Mouse (Mus musculus) midbrain, embryonic 16.5 days (tissue): ENCODE data around the gene Kif1c. TPM values are rescaled to one million over a fixed set of nuclear protein-coding genes. Genes with fewer than 3 reads are reported as not detected.

Source experiments
- ATAC-seq: fragments of 200-750 bp; cut with Nextera tagmentation; 2 replicates; pipeline ENCODE4 v1.8.0; 2017; ENCODE audit warnings: moderate TSS enrichment
- H3K27ac ChIP-seq: fragments of 300-500 bp; sonication (generic); 2 replicates; pipeline ENCODE4 v1.5.1; 2014; ENCODE audit warnings: mild to moderate bottlenecking, low read length, mixed read lengths
- H3K27me3 ChIP-seq: fragments of 300-500 bp; sonication (generic); 2 replicates; pipeline ENCODE4 v1.6.1; 2014; ENCODE audit warnings: low read depth, low read length, mixed read lengths; ENCODE audit not compliant: control insufficient read depth, insufficient read depth
- H3K36me3 ChIP-seq: fragments of 300-500 bp; sonication (generic); 2 replicates; pipeline ENCODE4 v1.6.1; 2014; ENCODE audit warnings: mild to moderate bottlenecking, low read length, moderate library complexity, mixed read lengths; ENCODE audit not compliant: control insufficient read depth, insufficient read depth
- H3K4me1 ChIP-seq: fragments of 300-500 bp; sonication (generic); 2 replicates; pipeline ENCODE4 v1.6.1; 2014; ENCODE audit warnings: mild to moderate bottlenecking, low read length, mixed read lengths; ENCODE audit not compliant: control insufficient read depth, insufficient read depth
- H3K4me2 ChIP-seq: fragments of 300-500 bp; sonication (generic); 2 replicates; pipeline ENCODE4 v1.6.1; 2014; ENCODE audit warnings: mild to moderate bottlenecking, low read length, mixed read lengths
- H3K4me3 ChIP-seq: fragments of 300-500 bp; sonication (generic); 2 replicates; pipeline ENCODE4 v1.5.1; 2014; ENCODE audit warnings: low read depth, mild to moderate bottlenecking, low read length, moderate library complexity, mixed read lengths
- H3K9ac ChIP-seq: fragments of 300-500 bp; sonication (generic); 2 replicates; pipeline ENCODE4 v1.6.1; 2014; ENCODE audit warnings: low read depth, low read length, mixed read lengths
- H3K9me3 ChIP-seq: fragments of 300-500 bp; sonication (generic); replicated peaks from 2 replicates; pipeline ENCODE4 v1.6.1; 2014; ENCODE audit warnings: mild to moderate bottlenecking, low read length, mixed read lengths; ENCODE audit not compliant: control insufficient read depth, poor library complexity, severe bottlenecking
- WGBS: fragments of 180-500 bp; shearing (Covaris S2); extraction: QIAGEN DNeasy Blood & Tissue Kit; methylation state at CpG from one replicate; pipeline ENCODE4 v1.1.7; 2014; 5-methylcytosine and 5-hydroxymethylcytosine counted together
- polyA plus RNA-seq: library from polyadenylated mRNA; unstranded; fragments of >200 nt; fragmentation: Nextera tagmentation; extraction: Ambion mirVana; gene quantifications from 2 replicates; pipeline ENCODE4 v1.2.1, GENCODE M21; 2015

The Kif1c gene
- polyA plus RNA-seq, 1 experiment from 2014 or later: 1.3 TPM

DNA sequence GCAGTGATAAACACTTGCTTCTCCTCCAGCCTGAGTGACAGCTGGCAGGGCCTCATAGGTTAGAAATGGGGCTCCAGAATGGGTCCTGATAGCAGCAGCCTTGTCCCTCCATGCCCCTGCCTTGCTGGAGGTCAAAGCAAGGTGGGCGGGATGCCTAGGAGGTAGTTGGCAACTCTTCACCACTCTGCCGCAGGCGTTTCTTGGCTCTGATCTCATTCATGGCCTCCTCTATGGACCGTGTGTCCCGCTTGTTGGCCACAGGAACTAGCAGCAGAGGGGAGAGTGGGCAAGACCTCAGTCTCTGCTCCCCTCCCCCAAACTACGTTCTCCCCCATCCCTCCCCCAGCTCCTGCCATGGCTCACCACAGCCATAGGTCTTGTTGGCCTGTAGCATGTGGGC is 36.4 kb upstream of the Kif1c start:
- Histone ChIP-seq H3K4me1 (peaks cover 10% of the 10 kb centered on the region), H3K9ac (no peak overlapping the region), H3K4me2 (no peak overlapping the region), H3K4me3 (no peak overlapping the region), H3K9me3 (no peaks in the 10 kb centered on the region), H3K27ac (no peak overlapping the region), H3K36me3 (peaks cover 11% of the 10 kb centered on the region), H3K27me3 (no peaks in the 10 kb centered on the region)
- 92% methylated on average over 6 of the region's 6 CpGs for WGBS
- ATAC-seq: no peak

DNA sequence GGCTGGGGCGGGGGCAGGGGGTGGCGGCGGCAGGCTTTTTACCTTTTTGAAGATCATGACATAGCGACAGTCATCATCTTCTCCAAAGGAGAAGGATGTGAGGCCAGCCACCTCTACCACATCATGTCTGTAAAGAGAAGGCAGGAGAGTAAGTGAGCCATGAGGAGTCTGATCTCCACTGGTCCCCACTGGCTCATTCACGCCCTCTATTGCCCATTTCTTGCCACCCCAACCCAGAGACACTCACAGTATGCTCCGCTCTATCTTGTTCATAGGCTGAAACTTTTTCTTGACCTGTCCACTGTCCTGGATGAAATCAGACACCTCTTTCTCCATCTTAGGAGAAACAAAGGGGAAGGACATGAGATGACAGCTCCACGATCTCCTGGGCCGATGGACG is 35.6 kb upstream of the Kif1c start:
- no peak overlapping the region for H3K27ac ChIP-seq
- H3K36me3 ChIP-seq: peaks cover 11% of the 10 kb centered on the region
- H3K4me3 ChIP-seq: no peak overlapping the region
- WGBS: 94% methylated on average over 9 of the region's 9 CpGs
- no peaks in the 10 kb centered on the region for H3K9me3 ChIP-seq
- no peak for ATAC-seq
- H3K9ac ChIP-seq: no peak overlapping the region
- no peak overlapping the region for H3K4me2 ChIP-seq
- no peaks in the 10 kb centered on the region for H3K27me3 ChIP-seq
- peaks cover 10% of the 10 kb centered on the region for H3K4me1 ChIP-seq

DNA sequence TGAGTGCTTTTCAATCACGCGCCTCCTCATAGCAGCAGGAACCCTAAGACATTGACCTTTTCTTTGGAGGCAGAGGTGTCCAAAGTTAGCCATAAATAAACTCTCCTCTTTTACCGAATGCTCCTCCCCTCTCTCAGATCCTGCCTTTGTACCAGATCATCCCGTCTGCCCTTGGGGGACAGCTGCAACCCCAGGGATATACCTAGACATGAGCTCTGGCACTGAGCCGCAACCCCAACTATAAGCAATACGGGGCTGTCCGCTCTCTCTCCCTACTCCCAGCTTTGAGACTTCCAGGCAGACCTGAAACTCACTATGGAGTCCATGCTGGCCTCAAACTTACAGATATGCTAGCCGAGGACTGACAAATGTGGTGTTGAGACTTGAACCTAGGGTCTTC is 33.7 kb upstream of the Kif1c start:
- Histone ChIP-seq H3K9ac (no peak overlapping the region), H3K27me3 (no peaks in the 10 kb centered on the region), H3K4me1 (peaks cover 22% of the 10 kb centered on the region), H3K4me3 (no peak overlapping the region), H3K36me3 (peaks cover 11% of the 10 kb centered on the region), H3K9me3 (no peaks in the 10 kb centered on the region), H3K27ac (no peak overlapping the region), H3K4me2 (no peak overlapping the region)
- 97% methylated on average over 8 of the region's 8 CpGs for WGBS
- ATAC-seq: no peak

DNA sequence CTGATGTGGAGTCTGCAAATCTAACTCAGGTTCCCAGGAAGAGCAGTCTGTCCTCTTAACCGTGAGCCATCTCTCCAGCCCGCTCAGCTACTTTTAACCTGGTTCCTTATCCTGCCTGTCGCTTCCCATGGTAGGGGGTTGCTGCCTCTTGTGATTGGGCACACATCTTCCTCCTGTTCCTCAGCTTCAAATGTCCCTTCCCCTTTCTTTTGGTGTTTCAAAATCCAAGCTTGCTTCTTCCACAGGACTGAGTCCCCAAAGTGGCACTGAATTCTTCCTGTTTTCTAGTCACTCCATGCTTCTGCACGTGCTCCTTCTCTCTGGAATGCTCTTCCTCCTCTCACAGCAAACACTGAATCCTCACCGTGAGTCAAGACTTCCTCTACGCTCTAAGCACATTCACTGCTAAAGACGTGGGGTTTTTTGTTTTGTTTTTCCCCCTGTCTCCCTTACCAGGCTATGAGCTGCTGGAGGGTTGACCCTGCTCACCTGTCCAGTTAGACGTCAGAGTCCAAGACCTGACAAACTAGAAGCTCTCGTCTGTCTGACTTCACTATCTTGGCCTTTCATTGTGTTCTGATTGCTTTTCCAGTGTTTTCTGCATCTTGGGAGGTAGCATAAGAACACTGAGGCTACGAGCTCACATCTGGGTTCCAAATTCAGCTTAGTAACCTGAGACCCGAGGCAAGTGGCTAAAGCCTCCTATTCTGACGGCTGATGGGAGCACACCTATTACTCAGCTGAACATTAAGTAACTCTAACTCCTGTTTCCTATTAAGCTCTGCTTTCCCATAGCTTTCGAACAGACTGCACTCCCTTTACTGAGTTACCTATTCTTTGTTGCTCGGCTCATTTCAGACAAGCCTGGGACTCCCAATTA is 32.8 kb upstream of the Kif1c start:
- H3K4me1 ChIP-seq: peaks cover 22% of the 10 kb centered on the region
- H3K27ac ChIP-seq: peak overlapping the region; percentile 97
- H3K4me2 ChIP-seq: peak overlapping the region; percentile 69
- WGBS: 77% methylated on average over 14 of the region's 14 CpGs
- H3K36me3 ChIP-seq: peaks cover 13% of the 10 kb centered on the region
- no peaks in the 10 kb centered on the region for H3K27me3 ChIP-seq
- H3K9ac ChIP-seq: no peak overlapping the region
- peak overlapping the region; percentile 57 for H3K4me3 ChIP-seq
- H3K9me3 ChIP-seq: no peaks in the 10 kb centered on the region
- ATAC-seq: no peak

DNA sequence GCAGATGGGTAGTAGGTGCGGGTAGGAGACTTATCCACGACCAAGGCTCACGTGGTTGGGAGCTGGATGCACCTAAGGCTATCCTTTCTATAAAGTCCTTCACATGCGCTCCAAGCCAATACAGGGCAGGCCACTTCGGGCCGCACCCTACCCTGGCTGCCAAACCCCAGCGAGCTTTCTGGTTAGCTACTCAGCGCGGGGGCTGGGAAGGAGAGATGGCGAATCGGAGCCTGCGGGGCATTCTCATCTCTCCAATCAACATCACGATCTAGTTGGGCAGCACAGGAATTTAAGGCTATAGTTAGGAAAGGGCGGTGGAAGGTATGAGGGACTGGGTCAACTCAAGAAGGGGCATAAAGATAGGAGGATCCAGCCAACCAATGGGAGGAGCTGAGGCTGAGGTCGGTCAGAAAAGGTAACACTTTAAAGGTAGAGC is 32.0 kb upstream of the Kif1c start:
- 1% methylated on average over 15 of the region's 15 CpGs for WGBS
- peaks cover 9% of the 10 kb centered on the region for H3K36me3 ChIP-seq
- H3K27me3 ChIP-seq: no peaks in the 10 kb centered on the region
- H3K27ac ChIP-seq: peak overlapping the region; percentile 97
- H3K9me3 ChIP-seq: no peaks in the 10 kb centered on the region
- peak overlapping the region; percentile 58 for H3K9ac ChIP-seq
- H3K4me3 ChIP-seq: peak overlapping the region; percentile 57
- H3K4me2 ChIP-seq: peak overlapping the region; percentile 69
- H3K4me1 ChIP-seq: peaks cover 22% of the 10 kb centered on the region
- no peak for ATAC-seq

DNA sequence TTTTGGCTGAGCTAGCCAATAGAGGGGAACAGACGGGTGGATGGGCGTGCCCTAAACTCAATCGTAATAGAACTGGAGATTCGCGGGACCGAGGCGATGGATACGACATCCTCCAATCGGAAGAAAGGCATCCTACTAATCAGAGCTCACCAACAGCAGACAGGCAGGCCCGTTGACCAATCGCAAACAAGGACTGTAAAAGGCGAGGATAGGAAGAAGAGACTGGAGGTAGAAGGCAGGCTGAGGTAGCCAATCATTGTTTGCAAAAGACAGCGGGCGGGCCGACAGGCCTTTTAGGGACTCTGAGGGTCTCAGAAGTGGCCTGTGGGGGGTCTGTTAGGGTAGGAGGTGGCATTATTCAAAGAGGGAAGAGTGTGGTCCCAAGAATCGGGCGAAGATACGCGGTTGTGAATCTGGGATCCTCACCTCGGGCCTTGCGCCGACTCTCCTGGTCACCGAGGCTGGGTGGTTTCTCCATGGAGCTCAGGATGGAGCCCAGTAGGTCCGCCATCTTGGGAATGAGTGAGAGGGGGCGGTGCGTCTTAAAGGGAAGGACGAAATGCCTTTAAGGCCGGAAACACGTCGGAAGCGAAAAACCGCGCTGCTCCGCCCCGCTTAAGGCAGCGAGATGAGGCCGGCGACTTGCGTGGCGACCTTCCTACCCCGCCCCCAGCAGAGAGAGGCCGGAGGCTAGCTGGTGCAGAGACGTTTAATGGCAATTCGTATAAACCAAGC is 31.4 kb upstream of the Kif1c start, which contains the start of gene Spag7:
Gene Spag7 (minus strand): TSS at position 646 of the 735 bp plus-strand sequence.
- Histone ChIP-seq H3K4me3 (peak within 1 kb of the TSS; percentile 57), H3K9me3 (no peaks in the 10 kb centered on the region), H3K27me3 (no peaks in the 10 kb centered on the region), H3K27ac (peak within 1 kb of the TSS; percentile 97), H3K9ac (peak within 1 kb of the TSS; percentile 62), H3K36me3 (peaks cover 8% of the 10 kb centered on the region), H3K4me1 (peaks cover 22% of the 10 kb centered on the region), H3K4me2 (peak within 1 kb of the TSS; percentile 79)
- under 1% methylated on average over 44 of the region's 44 CpGs for WGBS
- ATAC-seq: peak; percentile 96

DNA sequence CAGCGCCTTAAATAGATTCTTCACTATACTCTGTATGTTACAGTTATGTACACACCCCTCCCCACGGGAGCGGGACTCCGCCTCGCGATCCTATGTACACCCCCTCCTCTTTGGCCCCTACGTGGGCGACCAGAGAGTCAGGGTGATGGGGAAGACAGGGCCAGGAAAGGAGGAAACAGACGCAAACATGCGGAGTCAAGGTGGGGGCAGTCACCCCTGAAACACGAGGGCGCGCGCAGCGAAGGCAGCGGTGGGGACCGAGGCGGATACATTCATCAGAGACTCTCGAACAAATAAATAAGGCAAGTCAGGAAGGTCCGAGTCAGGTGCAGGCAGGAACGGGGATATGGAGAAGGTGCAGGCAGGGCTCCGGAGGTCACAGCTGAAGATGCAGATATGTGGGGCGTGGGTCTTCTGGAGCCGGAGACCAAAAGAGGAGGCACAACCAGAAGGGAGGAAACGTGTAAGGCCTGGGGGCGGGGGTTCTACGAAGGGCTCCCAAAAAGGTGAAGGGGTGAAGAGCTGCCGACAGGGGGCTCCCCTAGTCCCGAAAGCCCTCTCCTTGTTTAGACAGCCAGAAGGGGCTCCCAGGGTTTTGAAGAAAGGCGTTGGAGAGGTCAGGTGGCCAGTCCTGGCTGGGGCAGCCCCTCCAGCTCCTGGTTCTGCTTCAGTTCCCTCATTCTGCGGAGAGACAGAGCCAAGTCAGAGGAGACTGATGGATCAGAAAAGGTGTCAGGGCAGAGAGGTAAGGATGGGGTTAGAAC is 30.6 kb upstream of the Kif1c start:
- peak overlapping the region; percentile 97 for H3K27ac ChIP-seq
- ATAC-seq: peak; percentile 43
- peaks cover 2% of the 10 kb centered on the region; the same call in 1 of the 2 replicates for H3K36me3 ChIP-seq
- H3K4me1 ChIP-seq: peaks cover 22% of the 10 kb centered on the region
- H3K4me3 ChIP-seq: peak overlapping the region; percentile 57
- H3K9ac ChIP-seq: peak overlapping the region; percentile 62
- no peaks in the 10 kb centered on the region for H3K27me3 ChIP-seq
- H3K4me2 ChIP-seq: peak overlapping the region; percentile 79
- WGBS: under 1% methylated on average over 31 of the region's 31 CpGs
- H3K9me3 ChIP-seq: no peaks in the 10 kb centered on the region

DNA sequence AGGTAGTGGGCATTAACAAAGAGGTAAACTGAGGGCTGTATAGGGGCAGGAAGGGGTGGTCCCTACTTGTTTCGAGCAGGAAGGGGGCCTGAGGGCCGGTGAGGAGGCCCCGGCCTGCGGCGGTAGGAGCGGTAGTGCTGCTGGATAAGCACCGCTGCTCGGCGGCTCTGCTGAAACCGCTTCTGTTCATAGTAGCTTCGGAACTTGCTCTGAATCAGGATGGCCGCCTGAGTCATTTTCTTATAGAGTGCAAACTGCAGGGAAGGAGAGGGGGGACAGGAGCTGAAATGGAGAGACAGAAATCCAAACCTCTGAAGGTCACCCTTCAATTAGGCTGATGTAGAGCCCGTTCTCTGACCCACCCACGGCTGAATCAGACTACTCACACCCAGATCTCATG is 29.9 kb upstream of the Kif1c start:
- Histone ChIP-seq H3K9ac (peak overlapping the region; percentile 62), H3K4me1 (peaks cover 22% of the 10 kb centered on the region), H3K27ac (peak overlapping the region; percentile 97), H3K4me2 (peak overlapping the region; percentile 79), H3K4me3 (peak overlapping the region; percentile 57), H3K27me3 (no peaks in the 10 kb centered on the region), H3K9me3 (no peaks in the 10 kb centered on the region), H3K36me3 (peaks cover 6% of the 10 kb centered on the region)
- 30% methylated on average over 14 of the region's 14 CpGs for WGBS
- no peak for ATAC-seq
